Mouse (Mus musculus) liver, adult 2 months (tissue): Measurements from ENCODE around the gene Mtfr1l. TPM values are rescaled to one million over a fixed set of nuclear protein-coding genes. Genes with fewer than 3 reads are reported as not detected.
A peak's percentile ranks its signal among the peaks of the same experiment; 100 is the strongest.

Source experiments
- DNase-seq: peaks from one replicate; pipeline ENCODE4 v3.0.0-alpha.2; 2011; ENCODE audit warnings: low read depth, low spot score; ENCODE audit errors: extremely low read depth
- H3K27ac ChIP-seq: fragments of 200-500 bp; replicated peaks from 2 replicates; pipeline ENCODE4 v1.5.1; 2012; ENCODE audit warnings: low read depth, mild to moderate bottlenecking, control low read depth, inconsistent platforms, low read length; ENCODE audit not compliant: insufficient read depth
- H3K27me3 ChIP-seq: fragments of 200-500 bp; 2 replicates; pipeline ENCODE4 v1.6.1; 2012; ENCODE audit warnings: mild to moderate bottlenecking, moderate library complexity, low read length, inconsistent platforms; ENCODE audit not compliant: control insufficient read depth, insufficient read depth
- H3K36me3 ChIP-seq: fragments of 200-500 bp; 2 replicates; pipeline ENCODE4 v1.6.1; 2012; ENCODE audit warnings: low read length, inconsistent platforms; ENCODE audit not compliant: control insufficient read depth, insufficient read depth
- H3K4me1 ChIP-seq: fragments of 200-500 bp; 2 replicates; pipeline ENCODE4 v1.6.1; 2011; ENCODE audit warnings: low read length; ENCODE audit not compliant: control insufficient read depth, insufficient read depth
- H3K4me3 ChIP-seq: fragments of 200-500 bp; 2 replicates; pipeline ENCODE4 v1.5.1; 2011; ENCODE audit warnings: low read depth, mild to moderate bottlenecking, control low read depth, low read length, moderate library complexity; ENCODE audit not compliant: insufficient read depth
- H3K79me2 ChIP-seq: fragments of 200-500 bp; 2 replicates; pipeline ENCODE4 v1.6.1; 2012; ENCODE audit warnings: inconsistent platforms, mild to moderate bottlenecking, low read length, moderate library complexity; ENCODE audit not compliant: control insufficient read depth, insufficient read depth
- H3K9ac ChIP-seq: fragments of 200-500 bp; 2 replicates; pipeline ENCODE4 v1.6.1; 2012; ENCODE audit warnings: low read depth, mild to moderate bottlenecking, control low read depth, inconsistent platforms, low read length
- CTCF ChIP-seq: fragments of 200-500 bp; IDR thresholded peaks from 2 replicates; pipeline ENCODE4 v1.5.1; 2011; ENCODE audit warnings: low read depth, low read length, control low read depth
- POLR2A ChIP-seq: fragments of 200-500 bp; IDR thresholded peaks from 2 replicates; pipeline ENCODE4 v1.6.1; 2011; ENCODE audit warnings: low read length, control low read depth; ENCODE audit not compliant: insufficient read depth; ENCODE audit errors: extremely low read depth
- WGBS: fragments of 180-500 bp; shearing (Covaris S2); methylation state at CpG from one replicate; pipeline ENCODE4 v1.1.7; 2018; 5-methylcytosine and 5-hydroxymethylcytosine counted together
- polyA plus RNA-seq: library from polyadenylated mRNA; depleted of rRNA; stranded (reverse); fragments of >200 nt; gene quantifications from 2 replicates; pipeline ENCODE4 v1.2.3, GENCODE M21; 2012
- total RNA-seq: library from RNA; depleted of rRNA; stranded (reverse); fragments of >200 nt; gene quantifications from 2 replicates; pipeline ENCODE4 v1.2.3, GENCODE M21; 2014

Mtfr1l gene
- total and polyA plus RNA-seq, 2 experiments: 55.1 to 80.1 TPM

DNA sequence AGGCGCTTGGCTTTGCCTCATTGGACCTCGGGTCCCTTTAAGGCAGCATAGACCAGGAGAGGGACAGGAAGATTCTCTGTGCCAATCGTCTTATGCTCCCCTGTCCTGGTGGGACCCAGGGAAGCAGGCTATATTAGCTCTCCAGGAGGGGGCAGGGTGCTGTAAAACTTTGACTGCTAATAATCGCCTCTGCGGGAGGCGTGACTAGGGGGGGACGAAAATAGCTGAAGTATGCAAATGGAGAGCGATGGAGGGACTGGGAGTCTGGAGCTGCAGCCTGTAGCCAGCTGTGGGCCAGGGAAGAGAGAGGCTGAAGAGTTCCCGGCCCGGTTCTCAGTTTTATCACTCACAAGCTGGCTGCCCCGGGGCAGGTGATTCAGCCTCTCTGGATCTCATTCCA, 44.0 kb upstream of the Mtfr1l start:
- no peak overlapping the region for H3K4me3 ChIP-seq
- WGBS: 18% methylated on average over 11 of the region's 11 CpGs
- H3K9ac ChIP-seq: no peak overlapping the region
- no peaks in the 10 kb centered on the region for H3K36me3 ChIP-seq
- H3K79me2 ChIP-seq: no peaks in the 10 kb centered on the region
- no peaks in the 10 kb centered on the region for H3K27me3 ChIP-seq
- H3K27ac ChIP-seq: no peak overlapping the region
- no peak for DNase-seq
- H3K4me1 ChIP-seq: no peaks in the 10 kb centered on the region
- TF ChIP-seq CTCF (0 out of 2 replicates have a peak, but pooled peaks have one; percentile 12), POLR2A (no peak)

DNA sequence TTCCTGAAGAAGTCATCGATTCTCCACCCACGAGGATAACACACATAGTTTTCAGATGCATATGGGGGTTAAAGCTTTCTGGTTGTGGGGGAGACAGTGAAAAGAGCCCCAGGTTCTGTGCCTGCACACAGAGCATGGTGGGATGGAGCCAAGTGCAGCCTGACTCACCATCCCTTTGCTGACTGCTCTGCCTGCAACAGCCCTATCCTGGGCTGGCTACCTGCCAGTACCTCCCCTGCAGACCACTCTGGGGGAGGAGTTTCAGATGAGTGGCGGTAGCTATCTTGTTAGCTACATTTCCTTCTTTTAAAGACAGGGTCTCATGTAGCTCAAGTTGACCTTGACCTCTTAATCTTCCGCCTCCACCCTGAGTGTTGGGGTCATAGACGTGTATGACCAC, 43.2 kb upstream of the Mtfr1l start:
- Histone ChIP-seq H3K9ac (no peak overlapping the region), H3K27me3 (no peaks in the 10 kb centered on the region), H3K27ac (no peak overlapping the region), H3K79me2 (no peaks in the 10 kb centered on the region), H3K4me1 (no peaks in the 10 kb centered on the region), H3K36me3 (no peaks in the 10 kb centered on the region), H3K4me3 (no peak overlapping the region)
- no peak for DNase-seq
- whole genome bisulfite sequencing: 68% methylated on average over 5 of the region's 5 CpGs
- TF ChIP-seq POLR2A: no peak
- TF ChIP-seq CTCF: no peak

DNA sequence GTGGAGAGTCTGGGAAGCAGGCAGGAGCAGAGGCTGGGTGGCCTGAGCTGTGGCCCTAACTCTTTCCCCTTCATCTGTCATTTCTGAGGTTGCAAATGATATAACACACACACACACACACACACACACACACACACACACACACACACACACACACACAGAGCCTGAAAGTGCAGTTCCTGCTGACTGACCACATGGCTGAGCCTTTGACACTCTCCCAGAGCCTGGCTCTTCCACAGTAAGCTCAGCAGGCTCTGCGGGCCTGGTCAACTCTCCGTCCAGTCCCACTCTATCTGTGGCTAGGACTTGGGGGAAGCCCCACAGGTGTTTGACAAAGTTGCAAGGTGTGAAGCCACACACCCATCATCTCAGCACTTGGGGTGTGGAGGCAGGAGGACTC, 42.1 kb upstream of the Mtfr1l start:
- Histone ChIP-seq H3K79me2 (no peaks in the 10 kb centered on the region), H3K27ac (no peak overlapping the region), H3K4me1 (no peaks in the 10 kb centered on the region), H3K9ac (no peak overlapping the region), H3K36me3 (no peaks in the 10 kb centered on the region), H3K27me3 (no peaks in the 10 kb centered on the region), H3K4me3 (no peak overlapping the region)
- TF ChIP-seq CTCF: no peak
- TF ChIP-seq POLR2A: no peak
- 84% methylated on average over 2 of the region's 2 CpGs for WGBS
- DNase-seq: no peak

DNA sequence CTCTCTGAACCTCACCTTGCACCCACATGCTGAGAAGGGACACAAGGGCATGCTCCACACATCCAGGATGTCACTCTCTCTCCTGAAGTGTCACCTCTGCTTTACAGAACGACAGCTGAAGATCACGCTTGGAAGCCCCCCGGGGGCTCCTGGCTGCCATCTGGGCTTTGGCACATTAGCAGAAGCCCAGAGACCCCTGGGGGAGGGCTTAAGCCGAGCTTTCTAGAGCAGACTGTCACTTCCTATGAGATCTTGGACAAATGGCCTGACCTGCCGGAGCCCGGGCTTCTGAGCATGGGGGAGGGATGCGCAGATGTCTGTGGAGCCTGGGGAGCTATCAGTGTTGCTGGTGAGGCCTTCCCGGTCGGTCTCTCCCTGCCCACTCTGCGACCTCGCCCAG, 40.3 kb upstream of the Mtfr1l start:
- H3K27ac ChIP-seq: no peak overlapping the region
- no peaks in the 10 kb centered on the region for H3K4me1 ChIP-seq
- 90% methylated on average over 11 of the region's 11 CpGs for WGBS
- DNase-seq: no peak
- no peaks in the 10 kb centered on the region for H3K79me2 ChIP-seq
- H3K27me3 ChIP-seq: no peaks in the 10 kb centered on the region
- H3K36me3 ChIP-seq: no peaks in the 10 kb centered on the region
- no peak overlapping the region for H3K4me3 ChIP-seq
- no peak for TF ChIP-seq CTCF
- TF ChIP-seq POLR2A: no peak
- no peak overlapping the region for H3K9ac ChIP-seq

DNA sequence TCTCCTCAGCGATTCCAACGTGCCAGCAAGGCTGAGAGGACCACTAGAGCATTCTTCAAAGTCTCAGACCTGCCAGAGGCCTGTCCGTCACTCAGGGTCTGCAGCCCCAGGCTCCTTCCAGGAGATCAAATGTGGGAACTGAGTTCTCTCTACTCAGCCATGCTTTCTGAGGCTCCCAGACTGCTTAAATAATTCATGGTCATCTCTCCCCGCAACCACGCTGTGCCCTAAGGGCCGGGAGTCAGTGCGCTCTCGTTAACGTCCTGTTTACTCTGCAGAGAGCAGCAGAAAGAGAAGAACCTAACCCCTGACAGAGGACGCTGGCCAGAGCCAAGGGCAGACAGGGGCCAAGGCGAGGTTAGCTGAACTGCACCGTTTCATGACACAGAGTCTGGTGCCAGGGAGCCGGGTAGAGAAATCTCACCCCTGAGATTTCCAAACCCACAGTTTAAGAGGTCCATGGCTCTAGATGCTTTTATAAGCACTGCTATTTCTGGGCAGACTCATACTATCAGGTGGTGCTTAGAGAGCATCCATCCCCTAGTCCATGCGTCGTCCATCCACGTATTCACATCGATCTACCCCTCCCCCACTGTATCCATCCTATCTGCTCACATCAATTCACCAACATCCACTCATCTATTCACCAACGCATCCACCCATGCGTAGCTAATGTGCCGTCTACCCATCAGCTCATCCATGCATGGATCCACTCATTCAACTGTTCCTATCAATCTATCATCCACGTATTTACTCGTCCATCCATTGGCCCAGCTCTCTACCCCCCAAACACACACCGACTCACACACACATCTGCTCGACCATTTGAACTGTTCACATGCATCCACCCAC, 37.5 kb upstream of the Mtfr1l start:
- Histone ChIP-seq H3K27me3 (no peaks in the 10 kb centered on the region), H3K36me3 (no peaks in the 10 kb centered on the region), H3K27ac (no peak overlapping the region), H3K9ac (no peak overlapping the region), H3K4me3 (no peak overlapping the region), H3K4me1 (no peaks in the 10 kb centered on the region), H3K79me2 (no peaks in the 10 kb centered on the region)
- no peak for DNase-seq
- 80% methylated on average over 24 of the region's 24 CpGs for WGBS
- TF ChIP-seq CTCF: no peak
- TF ChIP-seq POLR2A: no peak

DNA sequence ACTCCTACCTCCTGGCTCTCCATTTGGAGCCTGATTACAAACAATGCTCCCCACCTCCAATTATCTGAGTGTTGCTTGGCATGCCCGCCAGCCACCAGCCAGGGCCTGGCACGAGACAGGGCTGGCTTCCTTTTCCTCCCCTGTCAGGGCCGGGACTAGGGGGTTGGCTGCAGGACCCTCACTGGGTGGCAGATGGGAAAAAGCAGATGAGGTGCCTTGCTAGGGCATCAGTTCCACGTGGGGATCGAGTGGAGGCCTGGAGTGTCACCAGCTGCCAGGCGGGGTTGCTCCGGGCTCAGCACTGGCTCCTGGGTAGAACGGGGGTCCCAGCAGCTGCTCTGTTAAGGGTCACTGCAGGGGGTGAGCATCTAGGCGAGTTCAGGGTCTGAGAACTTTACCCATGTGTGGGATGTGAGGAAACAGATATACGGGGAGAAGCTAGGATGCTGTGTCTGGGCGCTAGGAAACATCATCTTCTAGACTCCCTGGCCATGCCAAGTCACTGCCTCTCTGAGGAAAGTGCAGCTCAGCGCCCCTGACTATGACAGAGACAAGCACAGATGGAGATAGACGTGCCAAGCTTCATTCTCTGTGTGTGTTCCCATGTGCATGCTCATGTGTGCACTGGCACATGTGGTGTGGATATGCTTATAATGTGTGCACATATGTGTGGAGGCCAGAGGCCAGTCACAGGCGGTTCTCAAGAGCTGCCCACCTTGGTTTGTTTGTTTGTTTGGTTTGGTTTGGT, 35.7 kb upstream of the Mtfr1l start:
- TF ChIP-seq POLR2A (no peak), CTCF (no peak)
- no peaks in the 10 kb centered on the region for H3K4me1 ChIP-seq
- no peak for DNase-seq
- no peak overlapping the region for H3K27ac ChIP-seq
- H3K79me2 ChIP-seq: no peaks in the 10 kb centered on the region
- WGBS: 88% methylated on average over 14 of the region's 14 CpGs
- no peak overlapping the region for H3K4me3 ChIP-seq
- H3K36me3 ChIP-seq: no peaks in the 10 kb centered on the region
- H3K27me3 ChIP-seq: no peaks in the 10 kb centered on the region
- H3K9ac ChIP-seq: no peak overlapping the region
